Mouse (Mus musculus) stomach, embryonic 16.5 days (tissue): ENCODE measurements around the gene Chka. TPM values are rescaled to one million over a fixed set of nuclear protein-coding genes. Genes with fewer than 3 reads are reported as not detected.
A peak's percentile ranks its signal among the peaks of the same experiment; 100 is the strongest.

Source experiments
- ATAC-seq: fragments of 200-750 bp; cut with Nextera tagmentation; 2 replicates; pipeline ENCODE4 v1.8.0; 2017; ENCODE audit warnings: moderate number of reproducible peaks, moderate TSS enrichment; ENCODE audit not compliant: insufficient read depth, low FRiP score
- H3K27ac ChIP-seq: fragments of 300-500 bp; sonication (generic); 2 replicates; pipeline ENCODE4 v1.5.1; 2014; ENCODE audit warnings: low read length
- H3K27me3 ChIP-seq: fragments of 300-500 bp; sonication (generic); 2 replicates; pipeline ENCODE4 v1.6.1; 2014; ENCODE audit warnings: low read length, control low read depth, mixed read lengths; ENCODE audit not compliant: control insufficient read depth, insufficient read depth
- H3K36me3 ChIP-seq: fragments of 300-500 bp; sonication (generic); 2 replicates; pipeline ENCODE4 v1.6.1; 2014; ENCODE audit warnings: low read length; ENCODE audit not compliant: control insufficient read depth, insufficient read depth
- H3K4me1 ChIP-seq: fragments of 300-500 bp; sonication (generic); 2 replicates; pipeline ENCODE4 v1.6.1; 2014; ENCODE audit warnings: low read length, control low read depth, mixed read lengths; ENCODE audit not compliant: control insufficient read depth, insufficient read depth
- H3K4me2 ChIP-seq: fragments of 300-500 bp; sonication (generic); 2 replicates; pipeline ENCODE4 v1.6.1; 2014; ENCODE audit warnings: low read depth, low read length, mixed read lengths
- H3K4me3 ChIP-seq: fragments of 300-500 bp; sonication (generic); replicated peaks from 2 replicates; pipeline ENCODE4 v1.5.1; 2014; ENCODE audit warnings: mild to moderate bottlenecking, low read length
- H3K9ac ChIP-seq: fragments of 300-500 bp; sonication (generic); 2 replicates; pipeline ENCODE4 v1.6.1; 2014; ENCODE audit warnings: low read length
- H3K9me3 ChIP-seq: fragments of 300-500 bp; sonication (generic); replicated peaks from 2 replicates; pipeline ENCODE4 v1.6.1; 2016; ENCODE audit warnings: low read length, control low read depth; ENCODE audit not compliant: control insufficient read depth
- WGBS: fragments of 180-500 bp; shearing (Covaris S2); extraction: QIAGEN DNeasy Blood & Tissue Kit; methylation state at CpG from one replicate; pipeline ENCODE4 v1.1.7; 2014; 5-methylcytosine and 5-hydroxymethylcytosine counted together
- polyA plus RNA-seq: library from polyadenylated mRNA; unstranded; fragments of >200 nt; fragmentation: Nextera tagmentation; extraction: Ambion mirVana; gene quantifications from 2 replicates; pipeline ENCODE4 v1.2.1, GENCODE M21; 2015

The Chka gene
- polyA plus RNA-seq, 1 experiment from 2014 or later = 42.2 TPM

GRCm38 (mm10) chr19:3942315-3942714 lies 90.7 kb downstream of the Chka start:
- Histone ChIP-seq H3K9ac (no peak overlapping the region), H3K27ac (no peak overlapping the region), H3K4me1 (peaks cover 3% of the 10 kb centered on the region; the same call in 1 of the 2 replicates), H3K4me2 (no peak overlapping the region), H3K36me3 (no peaks in the 10 kb centered on the region), H3K4me3 (no peak overlapping the region), H3K9me3 (no peaks in the 10 kb centered on the region), H3K27me3 (no peaks in the 10 kb centered on the region)
- no peak for ATAC-seq
- WGBS = 76% methylated on average over 7 of the region's 7 CpGs

DNA sequence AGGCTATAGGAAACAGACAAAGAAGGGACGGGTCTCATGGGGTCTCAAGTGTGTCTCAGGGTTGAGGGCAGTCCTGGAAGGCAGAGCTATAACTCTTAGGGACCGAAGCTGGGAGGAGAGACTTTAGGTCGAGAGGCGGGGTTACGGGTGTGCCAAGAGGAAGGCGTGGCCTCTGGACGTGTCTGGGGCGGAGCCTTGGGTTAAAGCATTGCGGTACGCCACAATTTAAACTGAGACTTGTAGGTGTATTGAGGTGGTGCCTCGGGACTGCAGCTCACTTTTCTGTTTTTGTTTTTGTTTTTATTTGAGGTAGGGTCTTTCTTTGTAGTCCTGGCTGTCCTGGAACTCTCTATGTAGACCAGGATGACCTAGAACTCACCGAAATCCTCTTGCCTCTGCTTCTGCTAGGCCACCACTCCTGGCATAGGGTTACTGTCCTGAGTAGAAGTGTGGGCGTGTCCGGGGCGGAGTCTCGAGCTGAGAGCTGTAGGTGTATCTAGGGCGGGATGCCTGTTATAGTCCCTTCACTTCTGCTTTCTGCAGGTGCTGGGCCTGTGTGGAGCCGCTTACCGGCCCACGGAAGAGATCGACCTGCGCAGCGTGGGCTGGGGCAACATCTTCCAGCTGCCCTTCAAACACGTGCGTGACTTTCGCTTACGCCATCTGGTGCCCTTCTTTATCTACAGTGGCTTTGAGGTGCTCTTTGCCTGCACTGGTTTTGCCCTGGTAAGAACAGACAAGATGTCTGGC lies 91.6 kb downstream of the Chka start:
- Histone ChIP-seq H3K9ac (no peak overlapping the region), H3K4me3 (peak overlapping the region; percentile 23; the same call in 1 of the 2 replicates), H3K9me3 (no peaks in the 10 kb centered on the region), H3K4me1 (peaks cover 3% of the 10 kb centered on the region; the same call in 1 of the 2 replicates), H3K4me2 (peak overlapping the region; percentile 39; the same call in 1 of the 2 replicates), H3K36me3 (no peaks in the 10 kb centered on the region), H3K27me3 (no peaks in the 10 kb centered on the region), H3K27ac (no peak overlapping the region)
- peak; percentile 78 for ATAC-seq
- WGBS = 23% methylated on average over 27 of the region's 27 CpGs

Other genes with a start within 250 kb of the Chka start
- 5.0 and 5.5 TPM in 2 replicates for gene Lrp5, start 165.2 kb upstream of the Chka start, polyA plus RNA-seq
- 37.1 and 39.9 TPM in 2 replicates for gene 1810055G02Rik, start 143.5 kb upstream of the Chka start, polyA plus RNA-seq
- 22.2 and 22.6 TPM in 2 replicates for gene Kmt5b, start 84.4 kb upstream of the Chka start, polyA plus RNA-seq
- 43.1 and 46.6 TPM in 2 replicates for gene Tcirg1, start 55.4 kb downstream of the Chka start, polyA plus RNA-seq
- gene Ndufs8, start 61.0 kb downstream of the Chka start, polyA plus RNA-seq = 271 and 298 TPM in 2 replicates
- 3.5 and 4.9 TPM in 2 replicates for gene Aldh3b1, start 78.0 kb downstream of the Chka start, polyA plus RNA-seq
- 25.6 and 29.9 TPM in 2 replicates for gene Unc93b1, start 83.4 kb downstream of the Chka start, polyA plus RNA-seq
- 0.39 and 0.92 TPM in 2 replicates for gene Aldh3b3, start 106.9 kb downstream of the Chka start, polyA plus RNA-seq
- gene Aldh3b2, start 120.6 kb downstream of the Chka start, polyA plus RNA-seq = 44.0 and 68.7 TPM in 2 replicates
- gene Acy3, start 134.8 kb downstream of the Chka start, polyA plus RNA-seq = 7.8 and 10.2 TPM in 2 replicates
- 0.17 TPM in 1 of 2 replicates, not detected in the other for gene Tbx10, start 141.0 kb downstream of the Chka start, polyA plus RNA-seq
- gene Nudt8, start 148.8 kb downstream of the Chka start, polyA plus RNA-seq = 30.5 and 31.3 TPM in 2 replicates
- gene Gm49405, start 148.9 kb downstream of the Chka start, polyA plus RNA-seq = 2.8 and 3.4 TPM in 2 replicates
- gene Doc2g, start 151.5 kb downstream of the Chka start, polyA plus RNA-seq = 3.8 and 4.8 TPM in 2 replicates
- 222 and 223 TPM in 2 replicates for gene Ndufv1, start 161.0 kb downstream of the Chka start, polyA plus RNA-seq
- gene Gstp1, start 186.2 kb downstream of the Chka start, polyA plus RNA-seq = 793 and 833 TPM in 2 replicates
- 24.2 and 28.7 TPM in 2 replicates for gene Gstp2, start 194.2 kb downstream of the Chka start, polyA plus RNA-seq
- gene Gstp3, start 207.8 kb downstream of the Chka start, polyA plus RNA-seq = 5.3 and 6.1 TPM in 2 replicates
- gene Cabp2, start 229.8 kb downstream of the Chka start, polyA plus RNA-seq = 2.9 and 4.2 TPM in 2 replicates
- gene Cdk2ap2, start 245.4 kb downstream of the Chka start, polyA plus RNA-seq = 115 and 128 TPM in 2 replicates
- gene Pitpnm1, start 248.2 kb downstream of the Chka start, polyA plus RNA-seq = 13.8 and 14.9 TPM in 2 replicates